ENCODE assay signal across 8 mouse cellular contexts in the genomic region with DNA sequence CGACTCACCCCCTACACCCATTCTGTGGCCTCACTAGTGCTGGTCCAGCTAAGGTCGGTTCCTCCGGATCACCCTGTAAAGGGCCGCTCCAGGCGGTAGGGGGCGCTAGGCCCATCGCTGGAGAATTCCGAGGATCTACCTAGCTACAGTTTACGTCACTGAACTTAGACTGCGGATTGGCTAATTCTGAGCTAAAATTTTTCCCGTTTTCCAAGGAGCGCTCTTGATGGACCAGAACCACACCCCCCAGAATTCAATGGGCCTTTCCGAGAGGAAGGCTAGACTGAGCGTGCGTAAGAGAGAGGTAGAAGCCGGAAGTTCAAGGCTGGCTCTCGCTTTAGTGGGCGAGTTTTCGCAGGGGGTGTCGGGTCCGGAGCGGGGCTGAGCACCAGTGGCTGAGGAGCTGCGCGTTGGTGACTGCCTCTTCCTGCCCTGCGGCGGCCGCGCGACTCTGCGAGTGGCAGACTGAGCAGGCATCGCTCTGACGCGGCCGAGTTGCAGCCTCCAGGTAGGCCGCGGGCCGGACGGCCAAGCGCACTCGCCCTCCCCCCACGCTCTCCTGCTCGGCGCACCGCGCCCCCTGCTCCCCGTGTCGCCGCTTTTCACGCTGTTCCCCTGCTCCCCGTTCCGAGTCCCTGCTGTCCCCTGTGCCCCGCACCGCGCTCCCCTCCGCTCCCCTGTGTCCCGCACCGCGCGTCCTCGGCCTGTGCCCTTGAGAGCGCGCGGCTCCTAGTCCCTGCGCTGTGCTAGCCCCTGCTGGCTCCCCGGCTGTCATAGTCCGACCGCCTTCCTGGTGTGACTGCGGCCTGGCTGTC. TPM values are rescaled to one million over a fixed set of nuclear protein-coding genes. Genes with fewer than 3 reads are reported as not detected.
DNase-seq lines count a peak whose midpoint lies in the region; ATAC-seq and TF ChIP-seq lines count a peak whose summit lies in the region.

Gene Cox14 (plus strand): TSS at position 278 of the 815 bp plus-strand sequence.

- H3K9me3 ChIP-seq in E14TG2a.4 (ENCODE audit: low read length) = no peaks in the 10 kb centered on the region
- peaks cover 4% of the 10 kb centered on the region; the same call in 1 of the 2 replicates for H3K9me3 ChIP-seq in forebrain, embryonic 12.5 days
- H3K9me3 ChIP-seq in heart, postnatal 0 days (replicated peaks; ENCODE audit: control insufficient read depth, low read length) = no peaks in the 10 kb centered on the region
- no peaks in the 10 kb centered on the region for H3K9me3 ChIP-seq in liver, embryonic 16.5 days (replicated peaks; ENCODE audit: control insufficient read depth, low read length)
- H3K9me3 ChIP-seq in neural tube, embryonic 13.5 days = no peaks in the 10 kb centered on the region

- H3K4me3 ChIP-seq in E14TG2a.4 (replicated peaks; ENCODE audit: low read length) = peak within 1 kb of the TSS; percentile 92
- H3K4me3 ChIP-seq in forebrain, embryonic 12.5 days (replicated peaks) = peak within 1 kb of the TSS; percentile 98
- H3K4me3 ChIP-seq in heart, postnatal 0 days (ENCODE audit: low read depth, low read length) = peak within 1 kb of the TSS; percentile 79
- H3K4me3 ChIP-seq in liver, embryonic 16.5 days (ENCODE audit: low read depth, low read length) = peak within 1 kb of the TSS; percentile 87
- peak within 1 kb of the TSS; percentile 98 for H3K4me3 ChIP-seq in neural tube, embryonic 13.5 days
- peak within 1 kb of the TSS; percentile 93 for H3K4me3 ChIP-seq in testis, adult 2 months (ENCODE audit: control insufficient read depth, low read depth, low read length)

- TF ChIP-seq CTCF in E14TG2a.4 (conservative IDR thresholded peaks at IDR 0.05; ENCODE audit: low read length) = peak; percentile 92
- TF ChIP-seq CTCF in heart, postnatal 0 days (IDR thresholded peaks at IDR 0.05; ENCODE audit: low read depth) = peak; percentile 95
- TF ChIP-seq CTCF in testis, adult 2 months (IDR thresholded peaks at IDR 0.05; ENCODE audit: control insufficient read depth, insufficient read depth, insufficient replicate concordance, low read depth, low read length) = peak; percentile 99

- peaks cover 5% of the 10 kb centered on the region; the same call in 1 of the 2 replicates for H3K27me3 ChIP-seq in E14TG2a.4 (ENCODE audit: insufficient read depth, low read length)
- H3K27me3 ChIP-seq in forebrain, embryonic 12.5 days = no peaks in the 10 kb centered on the region
- no peaks in the 10 kb centered on the region for H3K27me3 ChIP-seq in heart, postnatal 0 days (ENCODE audit: control insufficient read depth, insufficient read depth, low read length)
- H3K27me3 ChIP-seq in liver, embryonic 16.5 days (ENCODE audit: control insufficient read depth, insufficient read depth, low read depth, low read length) = no peaks in the 10 kb centered on the region
- H3K27me3 ChIP-seq in neural tube, embryonic 13.5 days = no peaks in the 10 kb centered on the region
- no peaks in the 10 kb centered on the region for H3K27me3 ChIP-seq in testis, adult 2 months (ENCODE audit: control insufficient read depth, insufficient read depth, low read length)

- H3K9ac ChIP-seq in forebrain, embryonic 12.5 days = peak within 1 kb of the TSS; percentile 93
- H3K9ac ChIP-seq in heart, postnatal 0 days (replicated peaks; ENCODE audit: low read depth, low read length) = peak within 1 kb of the TSS; percentile 94
- H3K9ac ChIP-seq in liver, embryonic 16.5 days (ENCODE audit: low read depth, low read length) = peak within 1 kb of the TSS; percentile 90
- H3K9ac ChIP-seq in neural tube, embryonic 13.5 days = peak within 1 kb of the TSS; percentile 95

- peaks cover 11% of the 10 kb centered on the region for H3K36me3 ChIP-seq in E14TG2a.4 (ENCODE audit: insufficient read depth, low read length)
- H3K36me3 ChIP-seq in forebrain, embryonic 12.5 days (replicated peaks) = peaks cover 43% of the 10 kb centered on the region
- H3K36me3 ChIP-seq in heart, postnatal 0 days (replicated peaks; ENCODE audit: control insufficient read depth, insufficient read depth, low read length) = peaks cover 19% of the 10 kb centered on the region
- peaks cover 12% of the 10 kb centered on the region for H3K36me3 ChIP-seq in liver, embryonic 16.5 days (ENCODE audit: control insufficient read depth, insufficient read depth)
- H3K36me3 ChIP-seq in neural tube, embryonic 13.5 days = peaks cover 61% of the 10 kb centered on the region
- H3K36me3 ChIP-seq in testis, adult 2 months (ENCODE audit: control insufficient read depth, insufficient read depth, low read length) = no peaks in the 10 kb centered on the region

- TF ChIP-seq POLR2A in testis, adult 2 months (IDR thresholded peaks at IDR 0.05; ENCODE audit: control insufficient read depth, low read depth, low read length) = peak; percentile 71

- peak; percentile 98 for DNase-seq in c-Kit-positive CD71-positive TER-119-positive erythroid progenitor cells, embryonic 14.5 days (ENCODE audit: low spot score)
- DNase-seq in heart, postnatal 0 days (ENCODE audit: low spot score) = peak; percentile 100
- peak; percentile 92 to 94 for DNase-seq in kidney, postnatal 4 days

- H3K27ac ChIP-seq in forebrain, embryonic 12.5 days = peak within 1 kb of the TSS; percentile 91
- peak within 1 kb of the TSS; percentile 98 for H3K27ac ChIP-seq in heart, postnatal 0 days (ENCODE audit: low read depth)
- H3K27ac ChIP-seq in liver, embryonic 16.5 days (ENCODE audit: low read length) = peak within 1 kb of the TSS; percentile 87
- H3K27ac ChIP-seq in neural tube, embryonic 13.5 days (replicated peaks) = peak within 1 kb of the TSS; percentile 93
- peak within 1 kb of the TSS; percentile 82 for H3K27ac ChIP-seq in testis, adult 2 months (ENCODE audit: control insufficient read depth, insufficient read depth, low read depth, low read length)

- under 1% methylated on average over 65 of the region's 68 CpGs for WGBS in forebrain, embryonic 12.5 days
- under 1% methylated on average over 59 of the region's 68 CpGs for WGBS in heart, postnatal 0 days
- WGBS in liver, embryonic 16.5 days (ENCODE audit: insufficient replicate concordance) = under 1% methylated on average over 66 of the region's 68 CpGs
- under 1% methylated on average over 62 of the region's 68 CpGs for WGBS in neural tube, embryonic 13.5 days

- H3K4me1 ChIP-seq in E14TG2a.4 (replicated peaks; ENCODE audit: low read depth, low read length) = peaks cover 61% of the 10 kb centered on the region
- peaks cover 33% of the 10 kb centered on the region for H3K4me1 ChIP-seq in forebrain, embryonic 12.5 days
- peaks cover 32% of the 10 kb centered on the region for H3K4me1 ChIP-seq in heart, postnatal 0 days (ENCODE audit: control insufficient read depth, insufficient read depth)
- H3K4me1 ChIP-seq in liver, embryonic 16.5 days (ENCODE audit: control insufficient read depth, low read depth, low read length) = peaks cover 30% of the 10 kb centered on the region
- H3K4me1 ChIP-seq in neural tube, embryonic 13.5 days (replicated peaks) = peaks cover 39% of the 10 kb centered on the region
- H3K4me1 ChIP-seq in testis, adult 2 months (ENCODE audit: control insufficient read depth, insufficient read depth, low read length) = peaks cover 15% of the 10 kb centered on the region

- peak within 1 kb of the TSS; percentile 87 for H3K4me2 ChIP-seq in forebrain, embryonic 12.5 days
- peak within 1 kb of the TSS; percentile 63 for H3K4me2 ChIP-seq in heart, postnatal 0 days (ENCODE audit: low read depth, low read length)
- peak within 1 kb of the TSS; percentile 82 for H3K4me2 ChIP-seq in liver, embryonic 16.5 days (ENCODE audit: low read depth, low read length)
- peak within 1 kb of the TSS; percentile 86 for H3K4me2 ChIP-seq in neural tube, embryonic 13.5 days

- peak; percentile 95 for ATAC-seq in forebrain, embryonic 12.5 days (ENCODE audit: low FRiP score)
- ATAC-seq in heart, postnatal 0 days (ENCODE audit: insufficient read depth, low read depth) = peak; percentile 86
- ATAC-seq in liver, embryonic 16.5 days (ENCODE audit: low read depth) = peak; percentile 89
- peak; percentile 94 for ATAC-seq in neural tube, embryonic 13.5 days (ENCODE audit: low read depth)

- peak; percentile 37; the same call in 1 of the 2 replicates for TF ChIP-seq EP300 in heart, postnatal 0 days (IDR thresholded peaks at IDR 0.05; ENCODE audit: low read depth)

RNA-seq across cellular contexts. Expression of gene Cox14, which starts in this region (rescaled TPM):
- 167 and 168 TPM in 2 replicates for polyA plus RNA-seq in forebrain, embryonic 12.5 days (2016; fragmentation: Nextera tagmentation; extraction: Ambion mirVana)
- total RNA-seq in heart, postnatal 0 days (2014; rRNA removed; ENCODE audit: low replicate concordance) = 94.2 and 195 TPM in 2 replicates
- polyA plus RNA-seq in heart, postnatal 0 days (2015; fragmentation: Nextera tagmentation; extraction: Ambion mirVana) = 341 and 358 TPM in 2 replicates
- 71.0 and 77.1 TPM in 2 replicates for polyA plus RNA-seq in liver, embryonic 16.5 days (2015; fragmentation: Nextera tagmentation; extraction: Ambion mirVana)
- polyA plus RNA-seq in neural tube, embryonic 13.5 days (2015; fragmentation: Nextera tagmentation; extraction: Ambion mirVana) = 170 and 181 TPM in 2 replicates
- polyA plus RNA-seq in testis, adult 2 months (2012; rRNA removed) = 50.5 and 51.6 TPM in 2 replicates

Comparison
In these comparisons a context has a peak if more than half of its experiments do, and no peak if none do; other contexts are left out.
1. Peak in every context shown above with its lines: DNase-seq, ATAC-seq, H3K4me3 ChIP-seq and H3K27ac ChIP-seq.